Mouse (Mus musculus) midbrain, embryonic 14.5 days (tissue): Measurements from ENCODE around the gene Ldb1. TPM values are rescaled to one million over a fixed set of nuclear protein-coding genes. Genes with fewer than 3 reads are reported as not detected.

Source experiments
- ATAC-seq: fragments of 200-750 bp; cut with Nextera tagmentation; 2 replicates; pipeline ENCODE4 v1.8.0; 2017; ENCODE audit warnings: moderate number of reproducible peaks, moderate library complexity; ENCODE audit not compliant: low FRiP score, low TSS enrichment
- DNase-seq: peaks from one replicate; pipeline ENCODE4 v3.0.0-alpha.2; 2015
- H3K27ac ChIP-seq: fragments of 300-500 bp; sonication (generic); replicated peaks from 2 replicates; pipeline ENCODE4 v1.5.1; 2014; ENCODE audit warnings: mild to moderate bottlenecking, low read depth, low read length, moderate library complexity
- H3K27me3 ChIP-seq: fragments of 300-500 bp; sonication (generic); 2 replicates; pipeline ENCODE4 v1.6.1; 2014; ENCODE audit warnings: low read length, control low read depth, mixed read lengths; ENCODE audit not compliant: control insufficient read depth, insufficient read depth
- H3K36me3 ChIP-seq: fragments of 300-500 bp; sonication (generic); 2 replicates; pipeline ENCODE4 v1.6.1; 2014; ENCODE audit warnings: low read length, control low read depth; ENCODE audit not compliant: control insufficient read depth, insufficient read depth
- H3K4me1 ChIP-seq: fragments of 300-500 bp; sonication (generic); 2 replicates; pipeline ENCODE4 v1.6.1; 2014; ENCODE audit warnings: mild to moderate bottlenecking, antibody characterized with exemption, low read length, control low read depth; ENCODE audit not compliant: control insufficient read depth, insufficient read depth
- H3K4me2 ChIP-seq: fragments of 300-500 bp; sonication (generic); 2 replicates; pipeline ENCODE4 v1.6.1; 2014; ENCODE audit warnings: mild to moderate bottlenecking, low read length, moderate library complexity
- H3K4me3 ChIP-seq: fragments of 300-500 bp; sonication (generic); replicated peaks from 2 replicates; pipeline ENCODE4 v1.5.1; 2014; ENCODE audit warnings: low read depth, low read length
- H3K9ac ChIP-seq: fragments of 300-500 bp; sonication (generic); replicated peaks from 2 replicates; pipeline ENCODE4 v1.6.1; 2014; ENCODE audit warnings: mild to moderate bottlenecking, low read length, moderate library complexity
- H3K9me3 ChIP-seq: fragments of 300-500 bp; sonication (generic); 2 replicates; pipeline ENCODE4 v1.6.1; 2016; ENCODE audit warnings: low read length, control low read depth, mixed read lengths; ENCODE audit not compliant: control insufficient read depth
- WGBS: fragments of 180-500 bp; shearing (Covaris S2); extraction: QIAGEN DNeasy Blood & Tissue Kit; methylation state at CpG from one replicate; pipeline ENCODE4 v1.1.7; 2014; 5-methylcytosine and 5-hydroxymethylcytosine counted together
- polyA plus RNA-seq: library from polyadenylated mRNA; unstranded; fragments of >200 nt; fragmentation: Nextera tagmentation; extraction: Ambion mirVana; gene quantifications from 2 replicates; pipeline ENCODE4 v1.2.1, GENCODE M21; 2014

The Ldb1 gene
- polyA plus RNA-seq, 1 experiment from 2014 or later = 116 TPM

- Histone ChIP-seq H3K27ac (no peak overlapping the region), H3K9me3 (no peaks in the 10 kb centered on the region), H3K9ac (no peak overlapping the region), H3K4me1 (no peaks in the 10 kb centered on the region), H3K4me3 (no peak overlapping the region), H3K4me2 (no peak overlapping the region), H3K36me3 (peaks cover 38% of the 10 kb centered on the region), H3K27me3 (no peaks in the 10 kb centered on the region)
- no peak for ATAC-seq
- DNase-seq = no peak
- 77% methylated on average over 11 of the region's 11 CpGs for WGBS
Measured at GRCm38 (mm10) chr19:46028747-46029320, 16.2 kb downstream of the Ldb1 start.

- Histone ChIP-seq H3K36me3 (peaks cover 15% of the 10 kb centered on the region), H3K27me3 (no peaks in the 10 kb centered on the region), H3K27ac (no peak overlapping the region), H3K9ac (no peak overlapping the region), H3K4me1 (no peaks in the 10 kb centered on the region), H3K4me2 (no peak overlapping the region), H3K4me3 (no peak overlapping the region), H3K9me3 (no peaks in the 10 kb centered on the region)
- WGBS = 53% methylated on average over 8 of the region's 8 CpGs
- DNase-seq (no peak), ATAC-seq (no peak)
Measured at GRCm38 (mm10) chr19:46026567-46026966, 18.4 kb downstream of the Ldb1 start.

- no peaks in the 10 kb centered on the region for H3K27me3 ChIP-seq
Measured at GRCm38 (mm10) chr19:46024959-46025358, 20.1 kb downstream of the Ldb1 start.

GRCm38 (mm10) chr19:46016023-46016422 is 29.0 kb downstream of the Ldb1 start:
- Histone ChIP-seq H3K36me3 (no peaks in the 10 kb centered on the region), H3K4me3 (no peak overlapping the region), H3K9ac (no peak overlapping the region), H3K9me3 (no peaks in the 10 kb centered on the region), H3K27me3 (no peaks in the 10 kb centered on the region), H3K27ac (no peak overlapping the region), H3K4me2 (no peak overlapping the region), H3K4me1 (no peaks in the 10 kb centered on the region)
- DNase-seq = no peak
- ATAC-seq = no peak
- WGBS = 47% methylated on average over 2 of the region's 2 CpGs

More at GRCm38 (mm10) chr19:46024959-46025358, 20.1 kb downstream of the Ldb1 start:
- H3K4me2 ChIP-seq = no peak overlapping the region
- no peaks in the 10 kb centered on the region for H3K4me1 ChIP-seq
- ATAC-seq (no peak), DNase-seq (no peak)
- 0 out of 2 replicates have a peak, but pooled peaks cover under 1% of the 10 kb centered on the region for H3K36me3 ChIP-seq
- H3K9ac ChIP-seq = no peak overlapping the region
- no peak overlapping the region for H3K4me3 ChIP-seq
- H3K9me3 ChIP-seq = no peaks in the 10 kb centered on the region
- 80% methylated on average over 6 of the region's 6 CpGs for WGBS
- H3K27ac ChIP-seq = no peak overlapping the region

GRCm38 (mm10) chr19:46014572-46015178 is 30.3 kb downstream of the Ldb1 start:
- DNase-seq (peak; percentile 90), ATAC-seq (no peak)
- H3K4me2 ChIP-seq = no peak overlapping the region
- no peak overlapping the region for H3K4me3 ChIP-seq
- no peaks in the 10 kb centered on the region for H3K27me3 ChIP-seq
- no peak overlapping the region for H3K27ac ChIP-seq
- H3K9ac ChIP-seq = no peak overlapping the region
- H3K36me3 ChIP-seq = no peaks in the 10 kb centered on the region
- WGBS = 40% methylated on average over 12 of the region's 12 CpGs
- H3K4me1 ChIP-seq = no peaks in the 10 kb centered on the region
- no peaks in the 10 kb centered on the region for H3K9me3 ChIP-seq

- Histone ChIP-seq H3K9me3 (no peaks in the 10 kb centered on the region), H3K27me3 (peaks cover 10% of the 10 kb centered on the region; the same call in 1 of the 2 replicates), H3K4me2 (no peak overlapping the region), H3K4me3 (no peak overlapping the region), H3K27ac (no peak overlapping the region), H3K36me3 (no peaks in the 10 kb centered on the region), H3K9ac (no peak overlapping the region), H3K4me1 (peaks cover 10% of the 10 kb centered on the region; the same call in 1 of the 2 replicates)
- no peak for ATAC-seq
- 89% methylated on average over 7 of the region's 7 CpGs for WGBS
- no peak for DNase-seq
Measured at GRCm38 (mm10) chr19:46005680-46006079, 39.3 kb downstream of the Ldb1 start.

GRCm38 (mm10) chr19:46004814-46005466 is 40.1 kb downstream of the Ldb1 start:
- Histone ChIP-seq H3K4me3 (no peak overlapping the region), H3K4me2 (no peak overlapping the region), H3K9ac (no peak overlapping the region), H3K4me1 (peaks cover 10% of the 10 kb centered on the region; the same call in 1 of the 2 replicates), H3K9me3 (no peaks in the 10 kb centered on the region), H3K27ac (no peak overlapping the region), H3K27me3 (peaks cover 10% of the 10 kb centered on the region; the same call in 1 of the 2 replicates), H3K36me3 (no peaks in the 10 kb centered on the region)
- no peak for ATAC-seq
- 61% methylated on average over 17 of the region's 17 CpGs for WGBS
- DNase-seq = no peak

GRCm38 (mm10) chr19:46003371-46004226 is 41.4 kb downstream of the Ldb1 start, which contains the start of gene Hps6:
TSS of gene Hps6 (plus strand) at chr19:46003508.
- Histone ChIP-seq H3K9me3 (no peaks in the 10 kb centered on the region), H3K27ac (no peak within 1 kb of the TSS), H3K9ac (peak within 1 kb of the TSS; percentile 54; the same call in 1 of the 2 replicates), H3K27me3 (peaks cover 10% of the 10 kb centered on the region; the same call in 1 of the 2 replicates), H3K36me3 (no peaks in the 10 kb centered on the region), H3K4me2 (peak within 1 kb of the TSS; percentile 89), H3K4me1 (peaks cover 10% of the 10 kb centered on the region; the same call in 1 of the 2 replicates), H3K4me3 (peak within 1 kb of the TSS; percentile 45)
- 2% methylated on average over 70 of the region's 70 CpGs for WGBS
- ATAC-seq (peak; percentile 46; the same call in 1 of the 2 replicates), DNase-seq (peak; percentile 70)
